Mouse (Mus musculus): ENCODE measurements around the gene Nrxn3.

Nrxn3 gene

DNA sequence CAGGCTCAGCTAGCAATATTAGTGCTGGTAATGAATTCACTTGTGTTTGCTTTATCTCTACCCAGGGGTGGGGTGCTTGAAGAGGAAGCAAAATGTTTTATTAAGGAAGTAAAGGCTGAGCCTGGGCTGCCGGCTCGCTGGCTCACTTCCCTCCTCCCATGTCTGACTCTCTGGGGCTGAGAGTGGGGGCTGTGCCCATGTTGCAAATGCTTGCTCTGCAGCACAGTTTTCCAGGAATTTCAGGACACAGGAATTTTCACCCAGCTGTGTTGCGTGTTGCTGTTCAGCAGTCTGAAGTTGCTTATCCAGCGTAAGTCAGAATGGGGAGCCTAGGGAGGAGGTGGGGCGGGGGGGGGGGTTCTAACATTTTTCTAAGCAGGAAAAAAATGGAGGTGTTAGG, 89.5 kb downstream of the Nrxn3 start:
- no peak for DNase-seq (ENCODE audit: low spot score in 2 of 2)

DNA sequence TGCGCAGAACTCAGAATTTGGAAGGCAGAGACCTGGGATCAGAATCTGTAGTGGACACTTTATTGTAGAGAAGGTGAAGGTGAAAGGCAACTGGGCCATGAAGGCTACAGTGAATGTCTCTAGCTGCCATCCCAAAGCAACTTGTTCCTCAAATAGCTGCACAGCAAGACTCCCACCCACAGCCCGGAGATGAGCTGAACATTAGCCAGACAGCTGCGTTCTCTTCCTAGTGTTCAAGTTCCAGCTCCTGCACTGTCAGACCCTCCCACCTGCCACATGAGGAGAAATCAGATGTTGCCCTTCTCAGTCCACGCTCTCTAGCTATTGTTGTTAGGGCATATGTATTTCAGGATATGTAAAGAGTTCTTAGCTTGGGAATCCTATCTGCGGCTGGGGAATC, 94.2 kb downstream of the Nrxn3 start:
- no peak for DNase-seq (ENCODE audit: low spot score in 2 of 2)

DNA sequence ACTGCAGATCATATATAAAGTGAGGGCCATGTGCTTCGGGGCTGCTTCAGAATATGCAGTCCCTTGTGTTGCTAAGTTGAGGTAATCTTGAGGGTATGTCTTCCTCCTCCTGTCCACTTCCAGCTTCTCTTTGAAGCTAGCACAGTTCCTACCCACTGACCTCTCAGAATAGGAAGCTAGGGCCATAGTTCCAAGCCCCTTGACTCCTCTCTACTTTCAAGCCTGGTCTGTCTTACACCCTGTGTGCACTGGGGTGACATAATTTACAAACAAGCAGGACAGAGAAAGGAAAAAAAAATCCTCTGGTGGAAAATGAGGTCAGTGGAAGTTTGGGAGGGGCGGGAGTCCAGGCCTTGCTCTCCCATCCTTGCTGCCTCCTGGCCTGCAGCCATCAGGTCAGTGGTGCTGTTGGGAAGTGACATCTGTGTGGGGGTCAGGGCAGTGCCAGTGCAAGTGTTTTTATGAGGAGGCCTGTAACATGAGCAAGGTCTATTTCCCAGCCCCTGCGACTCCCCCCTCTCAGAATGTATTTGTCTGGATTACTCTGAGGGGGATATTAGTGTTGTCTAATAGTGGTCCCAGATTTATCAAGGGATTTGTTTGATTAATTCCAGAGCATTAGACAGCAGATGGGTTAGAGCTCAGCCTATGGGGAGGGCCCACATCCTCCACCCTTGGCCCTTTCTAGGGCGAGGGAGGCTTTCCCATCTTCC, 96.1 kb downstream of the Nrxn3 start:
- DNase-seq (ENCODE audit: low spot score in 2 of 2), result no peak

DNA sequence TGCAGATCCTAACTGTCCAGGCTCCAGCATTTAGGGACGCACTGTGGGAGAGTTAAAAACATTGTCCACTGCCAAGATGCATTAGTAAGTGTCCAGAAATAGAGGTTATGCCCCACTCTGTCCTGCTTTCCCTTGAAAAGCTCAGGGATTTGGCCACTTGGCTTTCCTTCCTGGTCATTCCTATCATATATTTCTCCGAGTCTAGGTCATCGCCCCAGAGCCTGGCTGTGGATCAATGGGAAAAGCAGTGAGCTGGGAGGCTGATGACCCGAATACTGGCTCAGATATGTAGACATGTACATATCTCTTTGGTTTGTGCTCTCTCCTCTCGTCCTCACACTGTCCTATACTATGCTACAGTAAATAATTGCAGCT, 96.6 kb downstream of the Nrxn3 start:
- no peak for DNase-seq (ENCODE audit: low spot score in 2 of 2)

DNA sequence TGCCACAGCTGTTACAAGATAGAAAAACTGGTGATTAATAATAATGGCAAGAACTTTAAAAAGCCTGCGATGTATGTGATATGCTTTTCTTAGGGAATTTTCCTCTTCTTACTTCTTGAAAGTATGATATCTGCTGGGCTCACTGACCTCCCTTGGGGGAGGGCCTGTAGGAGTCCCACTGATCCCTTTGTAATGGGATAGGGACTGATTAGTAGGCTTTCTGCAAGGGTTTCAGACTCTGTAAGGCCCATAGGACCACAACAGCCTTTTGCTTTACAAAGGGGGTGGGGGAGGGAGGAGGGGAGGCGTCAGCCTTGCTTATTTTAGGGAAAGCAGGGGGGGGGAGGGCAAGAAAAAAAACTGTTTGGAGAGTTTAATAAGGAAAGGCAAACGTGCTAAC, 97.5 kb downstream of the Nrxn3 start:
- DNase-seq (ENCODE audit: low spot score in 2 of 2), result no peak

DNA sequence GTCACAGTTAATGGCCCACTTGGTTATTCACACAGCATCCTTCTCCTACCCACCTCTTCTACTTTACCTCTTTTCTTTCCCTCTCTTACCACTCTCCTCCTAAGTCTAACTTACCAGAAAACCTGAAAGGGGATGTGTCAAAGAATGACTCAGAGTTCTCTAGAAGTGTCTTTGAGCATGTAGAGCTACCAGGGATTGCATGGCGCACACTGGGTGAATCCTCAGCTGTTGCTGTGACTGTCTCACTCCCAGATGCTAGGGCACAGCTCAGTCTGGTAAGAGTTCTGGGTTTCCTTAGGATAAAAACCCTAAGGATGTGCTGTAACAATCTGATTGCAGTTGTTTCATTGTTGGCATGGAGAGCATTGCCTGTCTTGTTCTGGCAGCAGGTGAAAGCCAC, 108.2 kb downstream of the Nrxn3 start:
- no peak for DNase-seq (ENCODE audit: low spot score in 2 of 2)

DNA sequence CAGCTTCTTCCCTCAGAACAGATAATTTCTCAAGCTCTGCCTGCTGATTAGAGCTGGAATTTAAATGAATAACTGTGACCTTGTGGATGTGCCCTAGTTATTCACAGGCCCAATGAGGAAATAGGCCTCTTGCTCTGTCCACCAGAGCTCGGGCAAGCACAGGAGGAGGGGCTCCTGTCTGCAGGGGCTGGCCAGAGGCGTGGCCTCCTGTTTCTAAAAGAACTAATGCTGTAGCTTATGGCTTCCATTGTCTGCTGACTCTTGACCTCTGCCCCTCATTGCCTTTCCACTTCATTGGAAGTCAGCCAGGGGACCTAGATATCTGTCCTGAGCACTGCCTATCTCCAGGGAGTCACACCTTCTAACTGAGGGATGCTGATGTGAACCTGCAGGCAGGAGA, 113.1 kb downstream of the Nrxn3 start:
- DNase-seq (ENCODE audit: low spot score in 2 of 2), result no peak

DNA sequence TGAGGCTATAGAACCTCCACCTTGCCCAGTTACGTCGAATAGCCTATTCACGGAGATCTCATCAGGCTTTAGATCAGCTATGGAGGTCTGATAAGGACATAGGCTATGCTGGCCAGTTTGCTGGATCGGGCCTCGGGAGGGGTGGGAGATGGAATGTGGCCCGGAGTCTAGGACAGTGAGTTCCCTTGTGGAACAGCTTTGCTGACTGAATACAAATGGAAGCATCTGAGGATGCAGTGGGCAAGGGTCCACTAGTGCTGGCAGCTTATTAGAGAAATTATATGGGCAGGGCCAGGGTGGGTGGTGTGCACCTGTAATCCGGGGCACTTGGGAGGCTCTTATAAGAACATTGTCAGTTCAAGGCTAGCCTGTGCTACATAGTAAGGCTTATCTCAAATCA, 117.0 kb downstream of the Nrxn3 start:
- DNase-seq (ENCODE audit: low spot score in 2 of 2), result no peak

DNA sequence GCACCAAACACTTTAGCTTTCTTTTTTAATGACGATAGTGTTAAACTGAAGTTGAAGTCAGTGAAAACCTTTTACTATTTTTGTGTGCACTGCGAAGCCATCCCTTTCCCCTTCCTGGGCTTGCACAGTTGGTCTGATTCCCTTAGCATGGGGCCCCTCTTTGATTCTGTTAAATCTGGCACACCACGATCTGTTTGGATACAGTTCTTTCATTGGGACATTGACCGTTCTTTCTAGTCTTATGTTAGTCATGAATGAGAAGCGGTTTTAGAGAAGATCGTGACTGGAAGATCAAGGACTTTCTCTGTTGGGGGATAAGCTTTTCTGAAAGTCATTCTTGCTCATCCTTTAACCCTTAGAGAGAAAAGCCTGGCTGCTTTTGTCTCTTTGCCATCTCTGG, 118.7 kb downstream of the Nrxn3 start:
- DNase-seq (ENCODE audit: low spot score in 2 of 2), result no peak

DNA sequence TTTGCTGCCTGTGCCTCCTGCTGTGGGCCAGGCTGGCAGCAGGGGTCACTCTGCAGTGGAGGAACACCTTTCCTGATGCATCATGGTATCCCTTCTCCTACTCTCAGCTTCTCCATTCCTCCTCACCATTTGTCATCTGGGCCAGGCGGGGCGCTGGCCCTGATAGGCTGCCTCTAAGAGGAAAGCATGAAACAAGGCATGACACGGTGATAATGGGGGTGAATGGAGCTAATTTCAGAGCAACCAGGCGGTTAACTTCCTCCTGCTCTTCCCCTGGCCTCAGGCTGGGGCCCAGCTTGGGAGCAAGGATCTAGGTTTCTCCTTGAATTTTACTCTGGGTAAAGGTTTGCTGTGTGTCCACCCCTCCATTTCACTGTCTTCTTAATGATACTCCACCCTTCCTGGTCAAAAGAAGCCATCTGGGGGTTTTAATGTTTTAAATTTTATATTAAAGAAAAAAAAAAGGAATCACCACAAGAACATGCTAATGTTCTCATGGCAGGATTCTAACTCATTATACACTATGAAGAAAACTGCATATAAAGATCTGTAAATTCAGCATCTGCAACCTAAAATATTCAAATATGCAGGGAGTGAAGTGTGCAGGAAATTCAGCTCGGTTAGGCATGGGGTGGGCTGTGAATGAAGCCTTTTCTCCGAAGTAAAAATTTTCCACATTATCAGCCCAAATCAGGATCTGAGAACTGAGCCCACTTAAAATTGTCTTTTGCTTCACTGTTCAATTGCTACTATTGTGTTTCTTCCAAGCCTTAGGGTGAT, 127.9 kb downstream of the Nrxn3 start:
- DNase-seq (ENCODE audit: low spot score in 2 of 2), result no peak

DNA sequence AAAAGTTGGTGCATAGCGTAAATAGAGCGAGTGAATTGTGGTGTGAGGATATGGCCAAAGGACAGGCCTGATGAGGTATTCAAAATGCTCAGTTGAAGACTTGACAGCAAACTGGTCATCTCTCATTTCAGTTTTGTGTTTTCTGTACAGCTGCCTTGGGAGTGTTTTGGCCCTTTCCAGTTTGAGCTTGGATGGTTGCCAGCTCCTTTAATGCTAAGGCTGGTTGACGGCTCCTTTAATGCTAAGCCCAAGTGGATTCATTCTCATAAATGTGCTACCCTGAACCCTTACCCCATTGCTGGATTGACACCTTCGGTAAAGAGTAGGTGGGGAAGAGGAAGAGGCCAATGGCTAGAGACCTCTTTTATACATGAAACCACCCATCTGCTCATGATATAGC, 131.4 kb downstream of the Nrxn3 start:
- no peak for DNase-seq (ENCODE audit: low spot score in 2 of 2)

DNA sequence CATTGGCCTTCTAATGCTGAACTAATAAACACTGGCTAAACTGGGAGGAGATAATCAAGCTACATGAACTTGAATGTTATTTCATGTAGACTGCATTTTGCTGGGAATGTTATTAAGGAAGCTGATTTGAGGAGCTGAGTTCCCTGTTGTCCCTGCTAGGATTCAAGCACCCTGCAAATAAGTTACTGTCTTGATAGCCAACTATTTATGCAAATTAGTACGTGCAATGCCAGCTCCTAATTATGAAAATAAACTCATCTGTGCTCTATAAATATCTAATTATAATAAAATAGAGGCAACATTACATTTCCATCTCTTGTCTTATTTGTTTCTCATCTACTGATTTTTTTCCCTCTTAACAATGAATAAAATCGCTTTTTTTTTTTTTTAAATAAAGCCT, 135.0 kb downstream of the Nrxn3 start:
- DNase-seq (ENCODE audit: low spot score in 2 of 2), result no peak

DNA sequence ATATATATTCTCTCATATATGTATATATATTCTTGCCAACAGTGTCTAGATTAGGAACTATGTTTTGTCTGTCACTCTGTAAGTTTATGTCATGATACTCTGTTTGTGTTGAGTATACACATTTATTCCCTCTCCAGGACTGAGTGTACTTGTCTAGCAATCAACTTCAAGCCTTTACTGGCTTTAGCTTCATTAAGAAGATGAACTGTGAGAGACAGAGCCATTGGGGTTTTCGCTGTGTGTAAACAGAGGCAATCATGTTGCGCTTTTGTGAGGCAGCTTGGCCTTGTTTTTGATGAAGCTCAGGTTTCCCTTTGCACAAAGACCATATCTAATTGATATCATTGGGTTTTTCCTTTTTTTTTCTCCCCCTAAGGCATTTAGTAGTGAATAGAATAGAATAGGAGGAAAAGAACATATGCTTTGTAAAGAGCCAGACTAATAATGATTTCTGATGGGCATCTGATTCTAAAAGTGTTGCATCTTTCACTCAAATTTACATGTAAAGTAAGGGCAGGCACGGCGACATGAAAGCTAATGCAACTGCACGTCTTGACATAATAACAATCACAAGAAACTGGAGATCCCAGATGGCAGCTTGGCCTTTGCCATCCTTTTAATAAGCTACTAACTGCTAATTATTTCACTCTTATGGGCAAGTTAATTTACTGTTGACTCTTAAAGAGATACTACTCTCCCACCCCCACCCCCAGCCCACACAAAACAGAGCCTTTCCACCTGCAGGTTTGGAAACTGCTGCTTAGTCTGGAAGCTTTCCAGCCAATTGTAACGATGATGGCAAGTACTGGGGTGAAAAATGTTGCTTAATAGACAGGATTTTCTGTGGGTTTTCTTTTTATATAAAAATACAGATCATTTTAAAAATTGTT, 137.0 kb downstream of the Nrxn3 start:
- no peak for DNase-seq (ENCODE audit: low spot score in 2 of 2)

DNA sequence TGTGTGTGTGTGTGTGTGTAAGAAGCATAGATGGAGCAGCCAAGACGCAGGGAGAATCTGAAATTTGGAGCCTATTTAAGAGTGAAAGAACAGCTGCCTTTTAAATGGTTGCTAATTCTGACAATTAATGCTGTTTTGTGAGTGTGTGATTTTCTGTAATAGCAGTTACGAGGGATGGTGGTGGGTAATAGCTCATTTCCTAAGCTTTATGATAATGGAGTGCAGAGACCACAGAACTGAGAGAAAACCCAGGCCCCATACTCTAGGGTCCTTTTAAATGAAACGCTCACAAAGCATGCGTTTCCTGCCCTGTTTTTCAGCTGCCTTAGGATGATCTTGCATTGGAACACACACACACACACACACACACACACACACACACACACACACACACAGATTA, 137.7 kb downstream of the Nrxn3 start:
- DNase-seq (ENCODE audit: low spot score in 2 of 2), result no peak

DNA sequence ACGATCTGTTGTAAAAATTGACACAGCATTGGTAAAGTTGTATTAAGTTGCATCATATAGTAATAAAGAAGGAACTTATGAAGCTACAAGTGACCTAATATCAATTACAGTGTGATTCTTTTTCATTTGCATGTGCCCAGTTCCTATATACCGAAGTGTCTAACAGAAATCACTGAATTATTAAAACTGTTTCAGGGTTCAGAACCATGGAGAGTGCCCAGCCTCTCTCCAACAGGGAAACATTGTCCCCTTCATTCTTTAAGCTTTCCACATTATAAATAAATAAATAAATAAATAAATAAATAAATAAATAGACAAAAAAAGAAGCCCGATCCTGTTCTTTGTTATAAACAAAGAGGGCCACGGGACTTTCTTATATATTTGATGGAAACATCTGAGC, 140.4 kb downstream of the Nrxn3 start:
- no peak for DNase-seq (ENCODE audit: low spot score in 2 of 2)

DNA sequence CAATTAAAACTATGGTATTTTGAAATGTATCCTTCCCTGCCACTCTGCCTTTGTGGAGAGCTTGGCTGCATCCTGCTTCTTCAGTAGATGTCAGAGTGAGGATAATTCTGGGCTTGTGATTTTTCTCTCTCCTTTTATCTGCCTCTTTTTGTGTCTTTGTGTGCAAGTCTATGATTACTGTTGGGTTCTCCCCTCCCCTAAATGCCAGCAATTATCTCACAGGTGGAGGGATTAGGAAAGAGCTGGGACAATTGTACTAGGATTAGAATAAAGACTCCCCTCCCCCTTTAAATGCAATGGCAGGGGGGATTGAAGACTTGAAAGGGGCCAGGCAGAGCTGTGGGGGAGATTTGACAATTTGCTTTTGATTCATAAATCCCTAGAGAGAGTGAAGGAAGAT, 145.6 kb downstream of the Nrxn3 start:
- DNase-seq (ENCODE audit: low spot score in 2 of 2), result no peak

DNA sequence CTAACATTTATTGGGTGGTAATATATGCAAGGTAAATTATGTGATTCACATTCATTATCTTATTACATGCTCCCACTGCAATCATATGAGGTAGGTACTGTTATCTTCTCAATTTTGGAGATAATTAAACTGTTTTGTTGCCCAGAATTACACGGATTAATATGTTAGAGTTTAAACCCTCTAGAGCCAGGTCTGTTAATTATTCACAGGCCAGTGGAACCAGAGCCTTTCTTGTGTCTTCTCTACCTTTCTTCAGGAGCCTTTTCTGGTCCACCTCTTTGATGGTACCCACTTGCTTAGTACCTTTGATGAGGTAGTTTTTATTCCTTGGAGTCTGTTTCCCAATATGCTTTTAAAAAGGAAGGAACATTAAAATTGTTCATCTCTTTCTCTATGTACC, 174.7 kb downstream of the Nrxn3 start:
- DNase-seq (ENCODE audit: low spot score in 2 of 2), result no peak

DNA sequence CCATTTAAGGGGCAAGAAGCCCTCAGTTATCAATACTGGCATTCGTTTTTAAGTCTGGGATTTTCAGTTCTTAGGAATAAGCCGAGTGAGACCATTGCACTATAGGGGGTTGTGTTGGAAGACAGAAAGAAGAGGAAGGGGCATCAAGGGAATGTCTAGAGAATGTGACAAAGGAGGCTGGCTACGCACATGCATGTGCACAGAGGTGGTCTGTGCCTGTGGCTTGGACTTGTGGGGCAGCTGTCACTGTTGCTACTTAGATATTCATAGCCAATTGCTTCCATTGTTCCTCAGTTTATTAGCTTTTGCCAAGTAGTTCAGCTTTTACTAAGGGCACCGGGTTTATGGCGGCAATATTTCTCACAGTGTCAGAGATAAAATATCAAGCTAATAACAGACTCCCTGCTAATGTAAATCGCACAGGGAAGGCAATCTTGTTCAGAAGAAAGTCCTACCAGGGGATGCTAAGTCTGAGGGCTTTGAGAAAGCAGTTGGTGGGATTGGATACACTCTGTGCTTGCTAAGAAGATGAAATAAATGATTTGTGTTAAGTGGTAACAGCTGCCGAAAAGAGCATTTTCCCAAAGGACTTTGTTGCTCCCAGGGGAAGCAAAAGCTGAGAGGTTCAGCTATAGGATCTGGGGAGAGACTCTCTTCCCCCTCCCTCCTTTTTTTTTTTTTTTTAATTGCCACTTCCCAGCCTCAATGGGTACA, 177.5 kb downstream of the Nrxn3 start:
- DNase-seq (ENCODE audit: low spot score in 2 of 2), result no peak

DNA sequence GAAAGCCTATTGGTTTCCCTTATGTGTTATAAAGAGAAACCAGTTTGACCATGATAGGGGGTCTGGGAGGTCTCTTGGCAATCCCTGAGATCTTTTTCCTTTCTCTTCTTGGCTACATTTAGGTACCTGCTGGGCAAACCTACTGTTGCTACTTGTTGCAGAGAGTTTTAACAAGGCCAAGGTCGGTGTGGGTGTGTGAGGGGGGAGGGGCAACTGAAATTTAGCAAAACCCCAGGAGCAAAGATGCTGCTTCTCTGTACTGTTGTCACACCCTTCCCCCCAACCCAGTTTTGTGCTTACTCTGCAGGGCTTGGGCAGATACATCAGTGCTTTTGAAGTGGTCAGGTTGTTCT, 178.0 kb downstream of the Nrxn3 start:
- no peak for DNase-seq (ENCODE audit: low spot score in 2 of 2)

DNA sequence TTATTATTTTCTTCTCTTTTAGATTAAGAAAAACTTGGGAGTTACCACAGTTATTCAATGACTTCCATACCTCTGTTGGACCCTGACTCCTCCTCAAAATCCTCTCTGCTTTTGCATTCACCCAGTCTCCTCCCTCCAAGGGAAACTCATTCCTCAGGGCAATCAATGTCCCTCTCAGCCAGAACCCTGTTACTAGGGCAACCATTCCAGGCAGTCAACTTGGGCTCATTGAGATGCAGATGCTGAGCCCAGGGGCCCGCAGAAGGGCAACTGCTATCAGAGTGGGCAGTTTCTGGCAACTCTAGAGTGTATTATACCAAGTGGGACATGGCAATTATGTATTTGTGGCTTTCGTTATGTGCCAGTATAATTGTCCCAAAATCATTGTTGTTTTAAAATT, 188.1 kb downstream of the Nrxn3 start:
- DNase-seq (ENCODE audit: low spot score in 2 of 2), result peak in 1 of 2 experiments; percentile 10

DNA sequence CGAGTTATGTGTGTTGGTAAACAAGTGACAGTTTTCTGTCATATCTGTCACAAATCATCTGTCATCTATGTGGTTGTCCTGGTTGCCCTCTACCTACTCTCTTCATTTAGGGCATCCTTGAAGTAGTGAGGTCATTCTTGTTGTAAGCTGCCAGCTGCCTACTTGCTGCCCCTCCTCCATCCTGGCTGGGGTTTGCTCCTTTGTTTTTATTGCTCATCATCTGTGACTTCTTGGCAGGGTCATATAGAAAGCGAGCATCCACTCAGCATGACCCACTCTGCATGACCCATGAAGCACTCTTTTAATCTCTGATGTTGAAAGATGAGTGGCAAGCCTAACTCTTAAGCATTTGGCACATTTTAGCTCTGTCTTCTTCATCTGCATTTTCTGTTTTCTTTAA, 194.1 kb downstream of the Nrxn3 start:
- DNase-seq (ENCODE audit: low spot score in 2 of 2), result no peak

DNA sequence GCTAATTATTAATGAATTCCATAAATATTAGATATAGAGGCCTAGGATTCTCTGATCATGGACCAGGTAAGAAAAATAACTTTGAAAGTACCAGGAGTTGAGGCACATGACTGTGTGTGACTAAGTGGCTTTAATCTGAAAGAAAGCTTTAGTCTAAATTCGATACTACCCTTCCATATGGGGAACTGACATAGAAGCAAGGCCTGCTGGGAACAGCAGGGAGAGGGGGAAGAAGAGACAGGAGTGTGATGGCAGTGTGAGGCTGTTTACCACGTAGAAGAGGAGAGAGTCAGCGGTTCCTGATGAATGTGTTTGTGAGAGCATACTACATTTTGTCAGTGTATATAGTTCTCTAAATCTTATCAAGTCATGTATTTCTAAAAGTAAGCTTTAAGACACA, 202.2 kb downstream of the Nrxn3 start:
- DNase-seq (ENCODE audit: low spot score in 2 of 2), result no peak

Data from frontal cortex, postnatal 25 days (tissue).